Mouse (Mus musculus): ENCODE results near the gene Fastk. TPM values are rescaled to one million over a fixed set of nuclear protein-coding genes. Genes with fewer than 3 reads are reported as not detected.
A peak's percentile ranks its signal among the peaks of the same experiment; 100 is the strongest.

Fastk gene
- polyA plus RNA-seq, 1 experiment from 2014 or later: 93.7 TPM

- H3K27me3 ChIP-seq (ENCODE audit: control insufficient read depth, insufficient read depth, low read length): no peaks in the 10 kb centered on the region
- ATAC-seq (ENCODE audit: insufficient read depth, low FRiP score, low TSS enrichment) (peak; percentile 14; the same call in 1 of the 2 replicates), DNase-seq (ENCODE audit: low spot score) (peak; percentile 83)
- 0% methylated on average over 3 of the region's 4 CpGs for WGBS
- no peak overlapping the region for H3K4me2 ChIP-seq (ENCODE audit: low read depth)
- peaks cover 9% of the 10 kb centered on the region for H3K4me1 ChIP-seq (ENCODE audit: control insufficient read depth, insufficient read depth, low read length)
- H3K9me3 ChIP-seq (ENCODE audit: control insufficient read depth, low read length): no peaks in the 10 kb centered on the region
- no peak overlapping the region for H3K27ac ChIP-seq (ENCODE audit: low read depth, low read length)
- H3K4me3 ChIP-seq (ENCODE audit: low read depth, low read length): no peak overlapping the region
- peaks cover 21% of the 10 kb centered on the region for H3K36me3 ChIP-seq (ENCODE audit: control insufficient read depth, insufficient read depth, low read length)
- H3K9ac ChIP-seq (ENCODE audit: low read length): no peak overlapping the region
These were observed 36.6 kb upstream of the Fastk start for GRCm38 (mm10) chr5:24481647-24482046.

GRCm38 (mm10) chr5:24477909-24478308 is 32.8 kb upstream of the Fastk start:
- Histone ChIP-seq H3K27ac (ENCODE audit: low read depth, low read length) (no peak overlapping the region), H3K9ac (ENCODE audit: low read length) (no peak overlapping the region), H3K9me3 (ENCODE audit: control insufficient read depth, low read length) (no peaks in the 10 kb centered on the region), H3K36me3 (ENCODE audit: control insufficient read depth, insufficient read depth, low read length) (peaks cover 19% of the 10 kb centered on the region), H3K4me1 (ENCODE audit: control insufficient read depth, insufficient read depth, low read length) (peaks cover 17% of the 10 kb centered on the region), H3K4me3 (ENCODE audit: low read depth, low read length) (no peak overlapping the region), H3K4me2 (ENCODE audit: low read depth) (no peak overlapping the region), H3K27me3 (ENCODE audit: control insufficient read depth, insufficient read depth, low read length) (peaks cover 27% of the 10 kb centered on the region)
- ATAC-seq (ENCODE audit: insufficient read depth, low FRiP score, low TSS enrichment) (no peak), DNase-seq (ENCODE audit: low spot score) (no peak)
- 81% methylated on average over 9 of the region's 9 CpGs for WGBS

GRCm38 (mm10) chr5:24475476-24476241 is 30.6 kb upstream of the Fastk start:
- DNase-seq (ENCODE audit: low spot score): no peak
- H3K9ac ChIP-seq (ENCODE audit: low read length): no peak overlapping the region
- H3K4me3 ChIP-seq (ENCODE audit: low read depth, low read length): no peak overlapping the region
- WGBS: 87% methylated on average over 6 of the region's 6 CpGs
- peaks cover 10% of the 10 kb centered on the region for H3K36me3 ChIP-seq (ENCODE audit: control insufficient read depth, insufficient read depth, low read length)
- H3K4me1 ChIP-seq (ENCODE audit: control insufficient read depth, insufficient read depth, low read length): peaks cover 17% of the 10 kb centered on the region
- ATAC-seq (ENCODE audit: insufficient read depth, low FRiP score, low TSS enrichment): no peak
- H3K27ac ChIP-seq (ENCODE audit: low read depth, low read length): no peak overlapping the region
- H3K9me3 ChIP-seq (ENCODE audit: control insufficient read depth, low read length): no peaks in the 10 kb centered on the region
- H3K4me2 ChIP-seq (ENCODE audit: low read depth): no peak overlapping the region
- peaks cover 31% of the 10 kb centered on the region for H3K27me3 ChIP-seq (ENCODE audit: control insufficient read depth, insufficient read depth, low read length)

DNA sequence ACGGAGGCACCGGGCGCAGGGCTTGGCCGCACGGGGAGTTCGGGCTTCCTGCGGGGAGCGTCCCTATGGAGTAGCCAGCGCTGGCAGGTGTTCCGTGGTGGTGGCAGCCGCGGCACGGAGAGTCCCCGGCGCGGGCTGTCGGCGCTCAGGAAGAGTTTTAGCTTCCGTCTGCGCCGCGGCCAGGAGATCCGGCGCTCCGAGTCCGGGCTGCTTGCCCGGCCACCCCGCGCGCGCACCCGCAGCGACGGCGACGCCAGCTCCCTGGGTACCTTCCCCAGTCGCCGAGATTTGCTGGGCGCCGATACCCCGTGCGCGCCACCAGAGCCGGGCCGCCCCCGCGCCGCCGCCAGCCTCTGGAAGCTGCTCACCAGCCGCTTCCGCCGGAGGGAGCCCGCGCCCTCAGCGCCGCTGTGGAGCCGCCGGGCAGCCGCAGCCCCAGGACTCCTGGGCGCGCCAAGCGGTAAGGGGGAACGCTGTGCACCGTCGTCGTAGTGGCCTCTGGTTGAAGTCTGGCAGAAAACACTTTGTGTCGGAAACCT is 29.7 kb upstream of the Fastk start:
- Histone ChIP-seq H3K9me3 (ENCODE audit: control insufficient read depth, low read length) (no peaks in the 10 kb centered on the region), H3K27ac (ENCODE audit: low read depth, low read length) (no peak overlapping the region), H3K4me1 (ENCODE audit: control insufficient read depth, insufficient read depth, low read length) (peaks cover 17% of the 10 kb centered on the region), H3K27me3 (ENCODE audit: control insufficient read depth, insufficient read depth, low read length) (peaks cover 31% of the 10 kb centered on the region), H3K36me3 (ENCODE audit: control insufficient read depth, insufficient read depth, low read length) (peaks cover 5% of the 10 kb centered on the region), H3K4me3 (ENCODE audit: low read depth, low read length) (peak overlapping the region; percentile 34), H3K4me2 (ENCODE audit: low read depth) (peak overlapping the region; percentile 41), H3K9ac (ENCODE audit: low read length) (peak overlapping the region; percentile 19; the same call in 1 of the 2 replicates)
- DNase-seq (ENCODE audit: low spot score) (peak; percentile 57), ATAC-seq (ENCODE audit: insufficient read depth, low FRiP score, low TSS enrichment) (no peak)
- 2% methylated on average over 67 of the region's 67 CpGs for WGBS

GRCm38 (mm10) chr5:24474025-24474722 is 29.1 kb upstream of the Fastk start:
- Histone ChIP-seq H3K4me3 (ENCODE audit: low read depth, low read length) (peak overlapping the region; percentile 34), H3K4me1 (ENCODE audit: control insufficient read depth, insufficient read depth, low read length) (peaks cover 17% of the 10 kb centered on the region), H3K9me3 (ENCODE audit: control insufficient read depth, low read length) (no peaks in the 10 kb centered on the region), H3K27ac (ENCODE audit: low read depth, low read length) (no peak overlapping the region), H3K9ac (ENCODE audit: low read length) (peak overlapping the region; percentile 19), H3K36me3 (ENCODE audit: control insufficient read depth, insufficient read depth, low read length) (peaks cover 3% of the 10 kb centered on the region; the same call in 1 of the 2 replicates), H3K27me3 (ENCODE audit: control insufficient read depth, insufficient read depth, low read length) (peaks cover 31% of the 10 kb centered on the region), H3K4me2 (ENCODE audit: low read depth) (peak overlapping the region; percentile 41)
- WGBS: under 1% methylated on average over 70 of the region's 77 CpGs
- DNase-seq (ENCODE audit: low spot score): no peak
- ATAC-seq (ENCODE audit: insufficient read depth, low FRiP score, low TSS enrichment): no peak; the same call in 1 of the 2 replicates

DNA sequence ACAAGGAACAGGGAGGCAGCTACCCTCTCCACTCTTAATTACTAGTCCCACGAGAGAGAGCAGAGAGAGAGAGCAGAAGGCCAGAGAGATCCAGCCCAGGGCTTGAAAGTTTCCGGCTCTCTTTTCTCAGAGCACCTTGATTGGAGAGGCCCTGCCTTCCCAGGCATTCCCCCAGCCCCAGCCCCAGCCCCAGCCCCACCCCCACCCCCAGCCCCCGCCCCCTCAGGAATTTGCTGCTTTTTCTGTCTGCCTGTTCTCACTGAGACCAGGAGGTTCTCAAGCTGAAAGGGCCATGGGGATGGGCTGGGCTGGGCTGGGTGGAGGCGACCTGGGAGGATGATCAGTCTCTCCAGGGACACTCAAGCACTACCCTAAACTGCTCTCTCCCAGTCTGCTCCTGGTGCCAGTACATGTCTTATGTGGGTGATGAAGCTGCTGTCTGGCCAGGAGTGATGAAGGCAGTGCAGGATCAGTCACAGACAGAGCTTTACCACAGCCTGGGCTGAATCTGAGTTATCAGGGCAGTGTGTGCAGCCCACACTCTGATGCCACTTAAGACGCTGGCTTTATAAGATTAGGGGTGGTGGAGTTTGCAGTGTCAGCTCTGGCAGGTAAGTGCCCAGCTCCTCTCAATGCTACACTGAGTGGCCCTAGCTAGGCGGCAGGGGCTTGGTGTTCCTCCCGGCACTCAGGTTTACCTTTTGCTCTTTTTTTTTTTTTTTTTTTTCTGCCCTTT is 28.0 kb upstream of the Fastk start:
- H3K4me3 ChIP-seq (ENCODE audit: low read depth, low read length): no peak overlapping the region
- H3K9ac ChIP-seq (ENCODE audit: low read length): no peak overlapping the region
- no peak for DNase-seq (ENCODE audit: low spot score)

DNA sequence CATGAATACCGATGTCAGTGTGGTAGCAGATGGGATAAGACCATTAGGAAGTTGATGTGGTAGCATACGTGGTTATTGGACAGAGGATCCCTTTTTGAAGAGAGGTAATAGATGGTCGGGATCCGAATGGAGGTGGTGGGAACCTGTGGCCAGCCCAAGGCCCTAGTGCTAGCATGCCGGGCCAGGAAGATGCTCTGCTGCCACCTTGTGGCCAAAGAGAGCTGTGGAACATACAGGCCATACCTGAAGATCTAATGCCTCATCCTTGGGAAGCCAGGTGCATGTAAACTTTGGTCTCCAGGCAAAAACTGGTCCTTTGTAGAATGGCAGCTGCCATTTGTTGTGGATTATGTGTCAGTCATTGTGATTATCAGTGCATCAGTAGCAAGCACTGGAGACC is 25.5 kb upstream of the Fastk start:
- Histone ChIP-seq H3K4me1 (ENCODE audit: control insufficient read depth, insufficient read depth, low read length) (peaks cover 17% of the 10 kb centered on the region), H3K9me3 (ENCODE audit: control insufficient read depth, low read length) (no peaks in the 10 kb centered on the region), H3K27ac (ENCODE audit: low read depth, low read length) (no peak overlapping the region), H3K27me3 (ENCODE audit: control insufficient read depth, insufficient read depth, low read length) (peaks cover 29% of the 10 kb centered on the region), H3K36me3 (ENCODE audit: control insufficient read depth, insufficient read depth, low read length) (no peaks in the 10 kb centered on the region), H3K4me2 (ENCODE audit: low read depth) (no peak overlapping the region), H3K4me3 (ENCODE audit: low read depth, low read length) (no peak overlapping the region), H3K9ac (ENCODE audit: low read length) (no peak overlapping the region)
- WGBS: 14% methylated on average over 5 of the region's 5 CpGs
- DNase-seq (ENCODE audit: low spot score) (peak; percentile 78), ATAC-seq (ENCODE audit: insufficient read depth, low FRiP score, low TSS enrichment) (peak; percentile 29; the same call in 1 of the 2 replicates)

More for the DNA sequence above, 28.0 kb upstream of the Fastk start:
- Histone ChIP-seq H3K9me3 (ENCODE audit: control insufficient read depth, low read length) (no peaks in the 10 kb centered on the region), H3K4me1 (ENCODE audit: control insufficient read depth, insufficient read depth, low read length) (peaks cover 17% of the 10 kb centered on the region), H3K36me3 (ENCODE audit: control insufficient read depth, insufficient read depth, low read length) (no peaks in the 10 kb centered on the region; the same call in 1 of the 2 replicates), H3K27me3 (ENCODE audit: control insufficient read depth, insufficient read depth, low read length) (peaks cover 31% of the 10 kb centered on the region), H3K4me2 (ENCODE audit: low read depth) (no peak overlapping the region), H3K27ac (ENCODE audit: low read depth, low read length) (no peak overlapping the region)
- 28% methylated on average over 6 of the region's 7 CpGs for WGBS
- ATAC-seq (ENCODE audit: insufficient read depth, low FRiP score, low TSS enrichment): no peak

DNA sequence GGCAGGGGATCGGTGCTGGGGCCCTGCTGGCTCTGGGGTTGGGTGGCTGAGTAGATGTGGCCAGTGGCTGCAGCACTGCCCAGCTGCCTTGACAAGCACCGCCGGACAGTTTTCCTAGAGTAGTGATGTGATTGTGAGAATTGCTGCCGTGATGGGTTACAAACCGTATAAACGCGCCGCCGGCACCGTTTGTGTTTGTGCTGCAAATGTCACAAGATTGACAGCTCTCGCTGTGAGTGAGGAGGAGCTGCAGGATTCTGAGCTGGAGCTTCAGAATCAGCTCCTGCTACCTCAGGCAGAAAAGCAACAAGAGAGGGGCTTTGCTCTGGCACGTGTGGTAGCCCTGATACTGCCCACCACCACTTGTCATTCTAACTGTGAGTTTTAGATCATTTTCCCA is 21.7 kb upstream of the Fastk start:
- H3K4me2 ChIP-seq (ENCODE audit: low read depth): no peak overlapping the region
- DNase-seq (ENCODE audit: low spot score): no peak
- H3K27ac ChIP-seq (ENCODE audit: low read depth, low read length): no peak overlapping the region
- WGBS: 72% methylated on average over 12 of the region's 12 CpGs
- H3K4me3 ChIP-seq (ENCODE audit: low read depth, low read length): no peak overlapping the region
- H3K9me3 ChIP-seq (ENCODE audit: control insufficient read depth, low read length): no peaks in the 10 kb centered on the region
- no peaks in the 10 kb centered on the region for H3K4me1 ChIP-seq (ENCODE audit: control insufficient read depth, insufficient read depth, low read length)
- no peak overlapping the region for H3K9ac ChIP-seq (ENCODE audit: low read length)
- no peaks in the 10 kb centered on the region for H3K27me3 ChIP-seq (ENCODE audit: control insufficient read depth, insufficient read depth, low read length)
- ATAC-seq (ENCODE audit: insufficient read depth, low FRiP score, low TSS enrichment): no peak
- H3K36me3 ChIP-seq (ENCODE audit: control insufficient read depth, insufficient read depth, low read length): no peaks in the 10 kb centered on the region
